Mouse (Mus musculus): ENCODE results near the gene Gm14569. TPM values are rescaled to one million over a fixed set of nuclear protein-coding genes. Genes with fewer than 3 reads are reported as not detected.

The Gm14569 gene
- not detected in 2 replicates for polyA plus RNA-seq (2012; ENCODE audit: insufficient read depth, insufficient read length, missing spikeins)

GRCm38 (mm10) chrX:36491730-36492129 is at the start of gene Gm14569:
TSS of gene Gm14569 (minus strand) at chrX:36491830.
- H3K27ac ChIP-seq (replicated peaks; ENCODE audit: low read depth, low read length), result no peak within 1 kb of the TSS
- no peaks in the 10 kb centered on the region for H3K4me1 ChIP-seq (ENCODE audit: control insufficient read depth, insufficient read depth, insufficient read length, low read length)
- no peak within 1 kb of the TSS for H3K4me3 ChIP-seq (ENCODE audit: insufficient read depth, low read depth, low read length)

- H3K27ac ChIP-seq (replicated peaks; ENCODE audit: low read depth, low read length), result no peak overlapping the region
- H3K4me1 ChIP-seq (ENCODE audit: control insufficient read depth, insufficient read depth, insufficient read length, low read length), result no peaks in the 10 kb centered on the region
- no peak overlapping the region for H3K4me3 ChIP-seq (ENCODE audit: insufficient read depth, low read depth, low read length)
Observed at GRCm38 (mm10) chrX:36534514-36534913, 42.9 kb upstream of the Gm14569 start.

- Histone ChIP-seq H3K4me3 (ENCODE audit: insufficient read depth, low read depth, low read length) (no peak overlapping the region), H3K27ac (replicated peaks; ENCODE audit: low read depth, low read length) (no peak overlapping the region), H3K4me1 (ENCODE audit: control insufficient read depth, insufficient read depth, insufficient read length, low read length) (no peaks in the 10 kb centered on the region)
Observed at GRCm38 (mm10) chrX:36533744-36534143, 42.1 kb upstream of the Gm14569 start.

GRCm38 (mm10) chrX:36530251-36530650 is 38.6 kb upstream of the Gm14569 start:
- no peaks in the 10 kb centered on the region for H3K4me1 ChIP-seq (ENCODE audit: control insufficient read depth, insufficient read depth, insufficient read length, low read length)
- H3K27ac ChIP-seq (replicated peaks; ENCODE audit: low read depth, low read length), result no peak overlapping the region
- H3K4me3 ChIP-seq (ENCODE audit: insufficient read depth, low read depth, low read length), result no peak overlapping the region

GRCm38 (mm10) chrX:36523729-36524128 is 32.1 kb upstream of the Gm14569 start:
- no peak overlapping the region for H3K4me3 ChIP-seq (ENCODE audit: insufficient read depth, low read depth, low read length)
- no peaks in the 10 kb centered on the region for H3K4me1 ChIP-seq (ENCODE audit: control insufficient read depth, insufficient read depth, insufficient read length, low read length)
- no peak overlapping the region for H3K27ac ChIP-seq (replicated peaks; ENCODE audit: low read depth, low read length)

- no peak overlapping the region for H3K4me3 ChIP-seq (ENCODE audit: insufficient read depth, low read depth, low read length)
- H3K4me1 ChIP-seq (ENCODE audit: control insufficient read depth, insufficient read depth, insufficient read length, low read length), result no peaks in the 10 kb centered on the region
- H3K27ac ChIP-seq (replicated peaks; ENCODE audit: low read depth, low read length), result no peak overlapping the region
Observed at GRCm38 (mm10) chrX:36513726-36514125, 22.1 kb upstream of the Gm14569 start.

GRCm38 (mm10) chrX:36513231-36513630 is 21.6 kb upstream of the Gm14569 start:
- Histone ChIP-seq H3K4me3 (ENCODE audit: insufficient read depth, low read depth, low read length) (no peak overlapping the region), H3K27ac (replicated peaks; ENCODE audit: low read depth, low read length) (no peak overlapping the region), H3K4me1 (ENCODE audit: control insufficient read depth, insufficient read depth, insufficient read length, low read length) (no peaks in the 10 kb centered on the region)

- no peak overlapping the region for H3K27ac ChIP-seq (replicated peaks; ENCODE audit: low read depth, low read length)
- H3K4me1 ChIP-seq (ENCODE audit: control insufficient read depth, insufficient read depth, insufficient read length, low read length), result no peaks in the 10 kb centered on the region
Observed at GRCm38 (mm10) chrX:36506863-36507262, 15.2 kb upstream of the Gm14569 start.

GRCm38 (mm10) chrX:36489506-36489905 is 2.1 kb downstream of the Gm14569 start:
- Histone ChIP-seq H3K4me3 (ENCODE audit: insufficient read depth, low read depth, low read length) (no peak overlapping the region), H3K4me1 (ENCODE audit: control insufficient read depth, insufficient read depth, insufficient read length, low read length) (no peaks in the 10 kb centered on the region), H3K27ac (replicated peaks; ENCODE audit: low read depth, low read length) (no peak overlapping the region)

More at GRCm38 (mm10) chrX:36506863-36507262, 15.2 kb upstream of the Gm14569 start:
- H3K4me3 ChIP-seq (ENCODE audit: insufficient read depth, low read depth, low read length), result no peak overlapping the region

GRCm38 (mm10) chrX:36487996-36488395 is 3.6 kb downstream of the Gm14569 start:
- Histone ChIP-seq H3K27ac (replicated peaks; ENCODE audit: low read depth, low read length) (no peak overlapping the region), H3K4me3 (ENCODE audit: insufficient read depth, low read depth, low read length) (no peak overlapping the region), H3K4me1 (ENCODE audit: control insufficient read depth, insufficient read depth, insufficient read length, low read length) (no peaks in the 10 kb centered on the region)

- H3K4me3 ChIP-seq (ENCODE audit: insufficient read depth, low read depth, low read length), result no peak overlapping the region
- H3K4me1 ChIP-seq (ENCODE audit: control insufficient read depth, insufficient read depth, insufficient read length, low read length), result no peaks in the 10 kb centered on the region
- H3K27ac ChIP-seq (replicated peaks; ENCODE audit: low read depth, low read length), result no peak overlapping the region
Observed at GRCm38 (mm10) chrX:36474873-36475272, 16.8 kb downstream of the Gm14569 start.

- Histone ChIP-seq H3K27ac (replicated peaks; ENCODE audit: low read depth, low read length) (no peak overlapping the region), H3K4me3 (ENCODE audit: insufficient read depth, low read depth, low read length) (no peak overlapping the region), H3K4me1 (ENCODE audit: control insufficient read depth, insufficient read depth, insufficient read length, low read length) (no peaks in the 10 kb centered on the region)
Observed at GRCm38 (mm10) chrX:36474103-36474751, 17.4 kb downstream of the Gm14569 start.

GRCm38 (mm10) chrX:36456031-36456430 is 35.6 kb downstream of the Gm14569 start:
- no peaks in the 10 kb centered on the region for H3K4me1 ChIP-seq (ENCODE audit: control insufficient read depth, insufficient read depth, insufficient read length, low read length)
- no peak overlapping the region for H3K4me3 ChIP-seq (ENCODE audit: insufficient read depth, low read depth, low read length)
- no peak overlapping the region for H3K27ac ChIP-seq (replicated peaks; ENCODE audit: low read depth, low read length)

- H3K27ac ChIP-seq (replicated peaks; ENCODE audit: low read depth, low read length), result no peak overlapping the region
- H3K4me3 ChIP-seq (ENCODE audit: insufficient read depth, low read depth, low read length), result no peak overlapping the region
- no peaks in the 10 kb centered on the region for H3K4me1 ChIP-seq (ENCODE audit: control insufficient read depth, insufficient read depth, insufficient read length, low read length)
Observed at GRCm38 (mm10) chrX:36437932-36438331, 53.7 kb downstream of the Gm14569 start.

GRCm38 (mm10) chrX:36434993-36435392 is 56.6 kb downstream of the Gm14569 start:
- no peaks in the 10 kb centered on the region for H3K4me1 ChIP-seq (ENCODE audit: control insufficient read depth, insufficient read depth, insufficient read length, low read length)

GRCm38 (mm10) chrX:36419153-36419552 is 72.5 kb downstream of the Gm14569 start:
- H3K27ac ChIP-seq (replicated peaks; ENCODE audit: low read depth, low read length), result no peak overlapping the region
- H3K4me3 ChIP-seq (ENCODE audit: insufficient read depth, low read depth, low read length), result no peak overlapping the region
- H3K4me1 ChIP-seq (ENCODE audit: control insufficient read depth, insufficient read depth, insufficient read length, low read length), result no peaks in the 10 kb centered on the region

More at GRCm38 (mm10) chrX:36434993-36435392, 56.6 kb downstream of the Gm14569 start:
- Histone ChIP-seq H3K4me3 (ENCODE audit: insufficient read depth, low read depth, low read length) (no peak overlapping the region), H3K27ac (replicated peaks; ENCODE audit: low read depth, low read length) (no peak overlapping the region)
